ENCODE assay signal across 9 mouse cellular contexts in the genomic region with DNA sequence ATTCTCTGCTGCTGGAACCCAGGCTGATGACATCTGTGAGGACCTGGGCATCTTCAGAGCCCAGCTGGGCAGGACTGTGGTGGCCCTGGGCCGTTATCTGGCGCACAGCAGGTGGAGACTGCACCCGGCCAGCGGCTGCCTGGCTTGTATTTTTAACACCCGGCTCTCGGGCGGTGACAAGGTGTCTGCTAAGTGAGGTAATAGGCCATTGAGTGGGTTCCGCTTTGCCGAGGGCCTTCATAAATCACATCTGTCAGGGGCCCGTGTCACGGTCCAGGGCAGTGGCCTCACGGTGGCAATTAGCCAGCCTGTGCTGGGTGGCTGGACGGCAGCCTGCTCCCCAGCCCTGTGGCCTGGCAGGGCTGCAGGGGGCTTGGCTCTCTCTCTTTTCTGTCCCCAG.
DNase-seq lines count a peak whose midpoint lies in the region; ATAC-seq and TF ChIP-seq lines count a peak whose summit lies in the region.
"Had no signal": no experiment of that assay in that cellular context is flagged by ENCODE, and none has a peak within 500 bp of the region (broad histone marks: within the 10 kb centered on the region; RNA-seq: fewer than 3 reads in every experiment).

No protein-coding gene starts in this region.

- H3K9me3 ChIP-seq in midbrain, postnatal 0 days (ENCODE audit: low read length) = no peaks in the 10 kb centered on the region
- H3K9me3 ChIP-seq in midbrain, embryonic 11.5 days (ENCODE audit: control insufficient read depth, low read length) = no peaks in the 10 kb centered on the region

- no peaks in the 10 kb centered on the region for H3K27me3 ChIP-seq in midbrain, postnatal 0 days (ENCODE audit: insufficient read depth, low read length)
- H3K27me3 ChIP-seq in midbrain, embryonic 11.5 days (ENCODE audit: control insufficient read depth, insufficient read depth, low read length) = no peaks in the 10 kb centered on the region

- H3K4me3 ChIP-seq in midbrain, postnatal 0 days (ENCODE audit: low read depth, low read length) = no peak overlapping the region
- H3K4me3 ChIP-seq in midbrain, embryonic 11.5 days (ENCODE audit: low read depth, low read length) = no peak overlapping the region

- no peak overlapping the region for H3K4me2 ChIP-seq in midbrain, postnatal 0 days (ENCODE audit: low read depth, low read length, poor library complexity, severe bottlenecking)
- H3K4me2 ChIP-seq in midbrain, embryonic 11.5 days = no peak overlapping the region

- peaks cover 6% of the 10 kb centered on the region; the same call in 1 of the 2 replicates for H3K4me1 ChIP-seq in midbrain, postnatal 0 days (ENCODE audit: insufficient read depth, low read length)
- H3K4me1 ChIP-seq in midbrain, embryonic 11.5 days (ENCODE audit: control insufficient read depth, insufficient read depth, low read length) = peaks cover 11% of the 10 kb centered on the region

- no peak overlapping the region for H3K9ac ChIP-seq in midbrain, postnatal 0 days (replicated peaks; ENCODE audit: low read length, poor library complexity, severe bottlenecking)
- no peak overlapping the region for H3K9ac ChIP-seq in midbrain, embryonic 11.5 days (ENCODE audit: low read length)

- H3K36me3 ChIP-seq in midbrain, postnatal 0 days (ENCODE audit: insufficient read depth, low read length) = no peaks in the 10 kb centered on the region
- no peaks in the 10 kb centered on the region for H3K36me3 ChIP-seq in midbrain, embryonic 11.5 days (ENCODE audit: control insufficient read depth, insufficient read depth, low read length)

- ATAC-seq in midbrain, postnatal 0 days (ENCODE audit: low FRiP score) = no peak
- ATAC-seq in midbrain, embryonic 11.5 days (ENCODE audit: low FRiP score) = no peak
- ATAC-seq: Patski had no signal

- 0 out of 2 replicates have a peak overlapping the region, but pooled peaks have one; percentile 6 for H3K27ac ChIP-seq in midbrain, postnatal 0 days (ENCODE audit: low read depth, low read length)
- no peak overlapping the region for H3K27ac ChIP-seq in midbrain, embryonic 11.5 days (ENCODE audit: low read depth, low read length)

- no peak for TF ChIP-seq CTCF in midbrain, postnatal 0 days (IDR thresholded peaks at IDR 0.05)

- DNase-seq in midbrain, postnatal 0 days (ENCODE audit: low spot score) = peak; percentile 62
- DNase-seq in midbrain, embryonic 11.5 days (ENCODE audit: low spot score, missing footprints) = no peak
- DNase-seq in gastrocnemius, postnatal 25 days = peak; percentile 84
- DNase-seq in hindlimb bud, embryonic 11.5 days (ENCODE audit: extremely low spot score, low read depth, low spot score) = peak; percentile 44
- DNase-seq in lung, postnatal 10 days = peak; percentile 58
- DNase-seq in right cerebral cortex, adult 2 months (ENCODE audit: low spot score in 2 of 2) = no peak
- DNase-seq in right cerebral cortex, postnatal 4 days = no peak
- DNase-seq in ovary, postnatal 36 days (ENCODE audit: low spot score) = no peak

- 43% methylated on average over 13 of the region's 13 CpGs for WGBS in midbrain, postnatal 0 days
- 60% methylated on average over 13 of the region's 13 CpGs for WGBS in midbrain, embryonic 11.5 days

Comparison
In these comparisons a context has a peak if more than half of its experiments do, and no peak if none do; other contexts are left out.
1. DNase-seq: peak in midbrain, postnatal 0 days (single experiment), gastrocnemius, postnatal 25 days (single experiment), hindlimb bud, embryonic 11.5 days (single experiment) and lung, postnatal 10 days (single experiment); none in midbrain, embryonic 11.5 days (single experiment), right cerebral cortex, adult 2 months (0 of 2), right cerebral cortex, postnatal 4 days (single experiment) and ovary, postnatal 36 days (single experiment).